Mouse (Mus musculus) thymus, postnatal 4 days (tissue): ENCODE data around the gene Cemip2.
"Not testable (repeated sequence)": the region's sequence is repeated elsewhere in the genome, so short reads cannot be mapped to it uniquely, and the experiment has no call there.

Experiments used
- DNase-seq: peaks from one replicate; pipeline ENCODE4 v3.0.0; 2021

The Cemip2 gene

GRCm38 (mm10) chr19:21818021-21818725 is 40.0 kb downstream of the Cemip2 start:
- no peak for DNase-seq

GRCm38 (mm10) chr19:21819585-21819984 is 41.4 kb downstream of the Cemip2 start:
- no peak for DNase-seq

DNA sequence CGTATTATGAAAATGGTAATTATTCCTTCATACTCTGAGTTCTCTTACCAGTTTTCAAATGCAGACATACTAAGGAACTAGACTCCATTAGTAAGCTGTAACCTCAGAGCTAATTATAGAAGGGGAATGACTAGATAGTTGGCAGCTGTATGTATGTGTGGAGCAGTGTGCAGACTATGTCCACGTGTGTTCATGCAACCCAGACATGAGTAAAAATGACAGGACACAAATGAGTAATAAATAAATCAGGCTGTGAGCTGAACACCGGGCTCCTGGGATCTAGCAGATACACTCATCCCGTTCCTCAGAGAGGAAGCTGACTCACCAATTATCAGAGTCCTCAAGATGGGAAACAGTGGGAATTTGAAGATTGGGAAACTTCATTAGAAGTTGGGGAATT is 42.0 kb downstream of the Cemip2 start:
- DNase-seq, result no peak

DNA sequence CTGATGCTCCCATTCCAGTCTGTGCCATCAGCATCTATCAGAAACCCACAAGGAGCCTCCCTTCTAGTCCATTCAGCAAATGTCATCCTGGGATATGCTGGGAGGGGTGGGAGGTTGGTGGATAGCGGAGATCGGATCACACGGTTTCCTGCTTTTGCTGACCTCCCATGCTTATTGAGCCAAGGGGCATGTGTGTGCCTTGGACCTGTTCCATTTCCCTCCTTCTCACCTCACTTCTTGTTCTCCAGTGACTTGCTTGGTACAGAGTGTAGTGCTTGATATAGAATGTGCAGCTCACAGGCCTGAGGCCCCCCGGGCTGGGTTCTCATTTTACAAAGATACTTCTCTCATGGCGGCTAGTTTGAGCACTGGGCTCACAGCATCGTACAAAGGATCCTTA is 43.7 kb downstream of the Cemip2 start:
- no peak for DNase-seq

DNA sequence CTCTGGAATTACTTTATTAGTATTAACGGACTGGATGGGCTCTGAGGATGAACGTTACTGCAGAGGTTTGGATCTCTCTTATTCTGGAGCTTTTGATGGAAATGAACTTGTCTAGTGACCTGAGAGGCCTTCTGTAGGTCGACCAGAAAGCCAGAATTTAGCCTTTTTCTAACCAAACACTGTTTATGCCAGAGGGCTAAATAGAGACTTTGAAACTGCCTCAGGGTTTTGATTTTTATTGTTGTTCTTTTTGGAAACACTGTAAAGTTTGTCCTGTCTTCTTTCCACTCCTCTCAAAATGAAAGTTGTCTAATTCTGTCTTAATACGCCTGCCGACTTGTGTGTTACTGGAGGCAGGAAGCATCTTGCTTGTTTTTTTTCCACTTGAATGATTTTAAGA is 46.0 kb downstream of the Cemip2 start:
- no peak for DNase-seq

DNA sequence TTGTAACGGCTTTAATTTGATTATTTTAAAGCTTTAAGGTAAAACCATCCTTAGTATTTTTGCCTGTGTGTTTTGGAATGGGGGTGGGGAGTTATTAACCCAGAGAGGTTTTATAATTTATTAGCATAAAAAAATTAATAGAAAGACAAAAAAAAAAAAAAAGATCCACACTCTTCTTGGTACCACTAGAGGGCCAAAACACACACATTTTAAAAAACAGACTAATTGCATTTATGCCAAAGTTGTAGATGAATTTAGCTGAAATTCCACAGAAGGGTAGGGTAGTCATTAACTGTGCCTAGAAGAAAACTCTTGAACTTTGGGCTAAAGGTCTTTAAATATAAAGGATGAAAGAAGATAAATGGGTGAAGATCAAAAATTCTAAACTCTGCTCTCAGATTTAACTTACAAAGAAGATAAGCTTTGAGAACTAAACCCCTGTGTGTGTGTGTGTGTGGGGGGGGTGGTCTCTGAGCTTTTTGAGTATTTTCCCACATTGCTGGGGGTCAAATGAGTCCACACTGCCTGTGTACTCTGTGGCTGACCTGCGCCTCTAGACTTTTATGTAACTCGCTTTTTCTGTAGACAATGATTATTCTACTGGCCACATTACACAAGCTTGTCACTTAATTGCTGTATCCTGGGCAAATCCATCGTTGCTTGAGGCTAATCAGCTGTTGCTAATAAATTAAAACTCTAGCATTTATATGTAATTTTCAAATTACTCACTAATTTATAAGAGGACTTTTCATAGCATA is 47.2 kb downstream of the Cemip2 start:
- no peak for DNase-seq

DNA sequence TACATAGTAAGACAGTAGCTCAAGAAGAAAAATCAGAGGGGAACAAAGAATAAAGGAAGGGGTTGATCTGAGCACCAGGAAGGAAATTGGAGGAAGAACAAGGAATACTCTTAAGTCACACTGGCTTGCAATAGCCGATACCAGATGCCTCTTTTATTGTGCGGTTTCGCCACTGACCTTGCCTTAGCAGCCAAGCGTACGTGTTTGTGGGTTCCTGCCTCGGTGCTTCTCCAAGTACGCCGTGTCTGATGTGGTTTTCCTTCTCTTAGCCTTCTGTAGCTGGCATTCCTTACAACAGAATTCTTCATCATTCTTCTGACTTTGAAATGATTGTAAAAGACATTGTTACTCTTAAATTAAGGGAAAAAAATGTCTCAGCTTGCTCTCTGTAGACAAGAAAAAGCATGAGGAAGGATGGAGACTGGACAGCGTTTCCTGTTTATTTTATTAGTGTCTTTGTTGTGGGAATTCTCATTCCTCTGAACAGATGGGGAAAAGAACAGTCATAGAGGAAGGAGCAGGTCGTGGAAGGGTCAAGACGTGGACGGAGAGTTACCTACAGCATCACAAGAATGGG is 55.4 kb downstream of the Cemip2 start:
- DNase-seq, result no peak

- DNase-seq, result no peak
Observed at GRCm38 (mm10) chr19:21834952-21835351, 56.8 kb downstream of the Cemip2 start.

DNA sequence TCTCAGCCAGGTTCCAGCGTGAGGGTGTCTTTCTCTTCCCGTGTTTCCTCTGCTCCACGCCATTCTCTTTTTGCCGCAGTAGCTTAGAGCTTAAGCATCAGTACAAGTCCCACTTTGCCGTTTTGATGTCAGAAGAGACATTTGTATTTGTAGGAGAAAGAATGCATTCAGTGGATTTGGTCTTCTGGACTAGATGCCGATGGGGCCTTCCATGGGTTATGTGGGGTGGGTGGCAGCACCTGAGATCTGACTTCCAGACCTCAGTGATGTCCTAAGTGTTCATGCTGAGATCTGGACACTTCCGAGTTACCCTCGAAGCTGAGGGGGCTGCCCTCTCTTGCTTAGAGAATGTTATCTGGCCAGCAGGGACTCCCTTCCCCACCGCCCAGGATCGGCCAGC is 72.6 kb downstream of the Cemip2 start:
- no peak for DNase-seq

DNA sequence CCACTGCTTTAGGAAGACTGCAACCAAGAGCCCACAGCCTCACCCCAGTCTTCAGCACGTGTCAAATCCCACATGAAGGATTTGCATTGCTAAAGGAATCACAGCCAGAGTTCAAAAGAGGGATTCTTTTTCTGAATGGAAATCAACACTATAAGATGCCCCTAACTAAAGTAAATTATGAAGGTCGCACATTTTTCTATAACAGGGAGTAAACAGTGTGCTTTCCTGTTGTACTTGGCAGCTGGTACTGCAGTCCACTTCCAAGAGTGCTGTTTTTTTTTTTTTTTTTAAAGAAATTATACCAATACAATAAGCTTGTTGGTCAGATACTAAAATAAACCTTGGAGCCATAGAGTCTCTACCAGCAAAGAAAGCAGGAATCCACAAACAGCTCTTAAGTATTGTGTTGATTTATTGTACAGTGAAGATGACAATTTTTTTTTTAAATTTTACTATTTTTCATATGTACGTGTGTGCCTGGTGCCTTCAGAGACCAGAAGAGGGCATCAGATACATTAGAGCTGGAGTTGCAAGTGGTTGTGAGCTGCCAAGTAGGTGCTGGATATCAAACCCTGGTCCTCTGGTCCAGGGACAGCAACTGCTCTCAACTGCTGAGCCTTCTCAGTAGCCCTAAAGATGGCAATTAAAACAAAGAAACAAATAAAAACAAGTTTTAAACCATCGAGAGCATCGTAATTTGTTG is 76.5 kb downstream of the Cemip2 start:
- DNase-seq, result no peak

- no peak for DNase-seq
Observed at GRCm38 (mm10) chr19:21855421-21856128, 77.4 kb downstream of the Cemip2 start.

GRCm38 (mm10) chr19:21858846-21859521 is 80.8 kb downstream of the Cemip2 start:
- DNase-seq, result no peak

- no peak for DNase-seq
Observed at GRCm38 (mm10) chr19:21860132-21860531, 82.0 kb downstream of the Cemip2 start.

- DNase-seq, result no peak
Observed at GRCm38 (mm10) chr19:21860894-21861293, 82.8 kb downstream of the Cemip2 start.

DNA sequence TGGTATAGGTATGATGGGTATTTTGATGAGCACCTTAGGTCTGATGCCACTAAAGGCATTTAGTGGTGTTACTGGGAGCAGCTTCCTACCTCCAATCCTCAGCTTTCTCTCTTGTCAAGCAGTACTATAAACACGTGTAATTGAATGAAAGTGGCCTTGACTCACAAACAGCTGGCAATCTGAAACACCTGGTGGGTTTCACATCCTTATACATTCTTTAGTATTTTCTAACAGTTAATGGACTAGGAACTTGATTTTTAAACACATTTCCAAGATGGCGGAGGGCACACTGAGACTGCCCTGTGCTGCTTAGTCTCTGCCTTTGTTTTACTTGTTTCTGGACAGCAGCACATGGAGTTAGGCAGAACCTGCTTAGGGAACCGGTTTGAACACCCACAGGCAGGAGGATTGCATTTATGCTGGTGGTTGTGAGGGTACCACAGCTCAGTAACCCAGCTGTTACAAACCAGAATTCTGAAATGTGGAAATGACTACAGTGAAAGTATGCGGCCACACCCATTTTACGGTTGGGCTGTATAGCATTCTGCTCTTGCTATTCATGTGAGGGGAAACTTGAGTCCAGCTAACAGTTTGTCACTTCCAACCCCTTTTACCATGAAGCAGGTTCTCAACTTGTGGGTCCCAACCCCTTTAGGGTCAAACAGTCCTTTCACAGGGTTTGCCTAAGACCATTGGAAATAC is 84.3 kb downstream of the Cemip2 start:
- no peak for DNase-seq

DNA sequence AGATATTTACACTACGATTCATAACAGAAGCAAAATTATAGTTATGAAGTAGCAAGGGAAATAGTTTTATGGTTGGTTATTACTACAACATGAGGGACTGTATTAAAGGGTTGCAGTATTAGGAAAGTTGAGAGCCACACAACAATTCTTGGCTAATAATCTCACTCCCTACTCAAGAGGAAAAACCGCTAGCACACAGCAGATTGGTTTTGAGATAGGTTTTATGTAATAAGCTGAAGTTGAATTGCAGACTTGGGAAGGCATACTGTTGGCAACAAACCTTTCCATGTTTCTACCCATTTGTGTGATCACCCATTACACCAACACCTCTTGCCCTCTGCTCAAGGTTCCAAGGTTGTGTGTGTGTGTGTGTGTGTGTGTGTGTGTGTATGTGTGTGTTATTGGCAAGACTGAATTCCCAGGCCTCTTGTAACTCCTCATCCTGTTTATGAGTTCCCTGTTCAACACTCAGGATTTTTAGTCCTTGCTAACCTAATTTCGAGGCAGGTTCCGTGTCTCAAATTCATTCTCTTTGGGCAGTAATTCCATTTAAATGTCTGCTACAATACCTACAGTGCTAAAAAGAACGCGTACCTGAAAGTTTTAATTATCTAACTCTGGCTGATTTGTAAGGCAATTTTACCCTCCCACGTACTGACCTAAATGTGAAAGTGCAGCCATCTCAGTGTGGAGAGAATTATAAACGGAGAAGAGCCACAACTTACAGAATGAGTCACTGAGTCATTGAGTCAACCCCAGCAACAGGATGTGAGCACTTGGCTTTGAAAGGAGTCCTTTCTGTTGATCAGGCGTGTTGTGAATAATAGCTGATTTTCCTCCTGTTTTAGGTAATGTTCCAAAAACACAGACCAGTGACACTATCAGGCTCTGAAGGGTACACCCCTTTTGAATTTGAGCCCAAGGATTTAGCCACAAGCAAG is 85.1 kb downstream of the Cemip2 start:
- DNase-seq, result no peak

GRCm38 (mm10) chr19:21865242-21866055 is 87.3 kb downstream of the Cemip2 start:
- no peak for DNase-seq

DNA sequence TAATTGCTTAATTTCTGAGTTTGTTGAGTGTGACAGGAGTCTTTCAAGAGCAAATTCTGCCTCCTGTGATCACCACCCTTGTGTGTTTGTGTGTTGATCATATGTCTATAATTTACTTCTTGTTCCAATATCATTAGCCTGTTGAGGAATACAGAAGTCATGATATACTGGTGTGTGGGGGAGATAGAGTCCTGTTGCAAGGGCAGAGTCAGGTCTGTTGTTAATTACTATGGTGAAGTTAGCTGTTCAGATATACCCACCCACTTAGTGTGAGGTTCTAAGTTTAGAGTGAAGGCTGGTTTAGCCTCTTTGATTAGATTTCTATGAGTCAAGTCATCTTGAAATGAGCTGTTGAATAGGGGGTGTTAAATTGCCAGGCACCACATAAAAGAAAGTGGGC is 88.0 kb downstream of the Cemip2 start:
- no peak for DNase-seq

DNA sequence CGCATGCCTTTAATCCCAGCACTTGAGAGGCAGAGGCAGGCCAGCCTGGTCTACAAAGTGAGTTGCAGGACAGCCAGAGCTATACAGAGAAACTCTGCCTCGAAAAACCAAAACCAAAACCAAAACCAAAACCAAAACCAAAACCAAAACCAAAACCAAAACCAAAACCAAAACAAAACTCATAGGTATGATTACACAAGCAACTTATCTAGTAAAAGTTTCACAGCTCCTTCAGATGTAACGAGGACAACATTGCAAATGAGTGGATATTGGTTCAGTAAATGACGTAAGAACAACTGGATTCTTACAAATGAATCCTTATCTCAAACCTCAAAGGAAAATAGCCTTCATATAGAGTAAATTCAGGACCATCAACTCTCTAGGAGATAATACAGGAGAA is 88.6 kb downstream of the Cemip2 start:
- not testable (repeated sequence) for DNase-seq

- no peak for DNase-seq
Observed at GRCm38 (mm10) chr19:21868471-21868870, 90.3 kb downstream of the Cemip2 start.
